In genomic region chr8:55026661-55027000, GRCm38 (mm10) we compare ENCODE assay signal across 17 mouse cellular contexts.
DNase-seq lines count a peak whose midpoint lies in the region; ATAC-seq lines count a peak whose summit lies in the region.
"Had no signal": no experiment of that assay in that cellular context is flagged by ENCODE, and none has a peak within 500 bp of the region (broad histone marks: within the 10 kb centered on the region; RNA-seq: fewer than 3 reads in every experiment).

No protein-coding gene starts in this region.

- H3K9me3 ChIP-seq in forebrain, embryonic 12.5 days: no peaks in the 10 kb centered on the region
- no peaks in the 10 kb centered on the region for H3K9me3 ChIP-seq in hindbrain, embryonic 14.5 days (ENCODE audit: control insufficient read depth, low read length)
- no peaks in the 10 kb centered on the region for H3K9me3 ChIP-seq in midbrain, embryonic 16.5 days (replicated peaks; ENCODE audit: control insufficient read depth, low read length, poor library complexity, severe bottlenecking)
- H3K9me3 ChIP-seq: embryonic facial prominence, embryonic 13.5 days; heart, embryonic 15.5 days had no signal

- peaks cover 5% of the 10 kb centered on the region for H3K4me1 ChIP-seq in forebrain, embryonic 12.5 days
- H3K4me1 ChIP-seq in hindbrain, embryonic 14.5 days (replicated peaks; ENCODE audit: control insufficient read depth, insufficient read depth, low read length): peaks cover 9% of the 10 kb centered on the region
- peaks cover 22% of the 10 kb centered on the region for H3K4me1 ChIP-seq in midbrain, embryonic 16.5 days (ENCODE audit: control insufficient read depth, insufficient read depth, low read length)
- H3K4me1 ChIP-seq: embryonic facial prominence, embryonic 13.5 days; heart, embryonic 15.5 days had no signal

- WGBS in forebrain, embryonic 12.5 days: 32% methylated on average over 2 of the region's 2 CpGs
- WGBS in hindbrain, embryonic 14.5 days: 37% methylated on average over 2 of the region's 2 CpGs
- 4% methylated on average over 2 of the region's 2 CpGs for WGBS in midbrain, embryonic 16.5 days

- peak overlapping the region; percentile 48 for H3K4me2 ChIP-seq in forebrain, embryonic 12.5 days
- H3K4me2 ChIP-seq in hindbrain, embryonic 14.5 days (replicated peaks): peak overlapping the region; percentile 41
- H3K4me2 ChIP-seq in midbrain, embryonic 16.5 days (ENCODE audit: low read length): peak overlapping the region; percentile 49
- H3K4me2 ChIP-seq: embryonic facial prominence, embryonic 13.5 days; heart, embryonic 15.5 days had no signal

- no peak overlapping the region for H3K9ac ChIP-seq in forebrain, embryonic 12.5 days
- H3K9ac ChIP-seq in hindbrain, embryonic 14.5 days: no peak overlapping the region
- H3K9ac ChIP-seq in midbrain, embryonic 16.5 days (ENCODE audit: low read depth, low read length): no peak overlapping the region
- H3K9ac ChIP-seq: embryonic facial prominence, embryonic 13.5 days; heart, embryonic 15.5 days had no signal

- H3K27ac ChIP-seq in forebrain, embryonic 12.5 days: peak overlapping the region; percentile 84
- H3K27ac ChIP-seq in hindbrain, embryonic 14.5 days: peak overlapping the region; percentile 84
- H3K27ac ChIP-seq in midbrain, embryonic 16.5 days (ENCODE audit: low read length): peak overlapping the region; percentile 91
- H3K27ac ChIP-seq: embryonic facial prominence, embryonic 13.5 days; heart, embryonic 15.5 days had no signal

- no peak overlapping the region for H3K4me3 ChIP-seq in forebrain, embryonic 12.5 days (replicated peaks)
- H3K4me3 ChIP-seq in hindbrain, embryonic 14.5 days (replicated peaks; ENCODE audit: low read length): no peak overlapping the region
- no peak overlapping the region for H3K4me3 ChIP-seq in midbrain, embryonic 16.5 days (ENCODE audit: low read depth, low read length)
- H3K4me3 ChIP-seq: embryonic facial prominence, embryonic 13.5 days; heart, embryonic 15.5 days had no signal

- peak; percentile 26 to 44 for DNase-seq in cerebellum, postnatal 25 days
- DNase-seq in cerebellum, adult 8-10 months: no peak
- DNase-seq in hindbrain, embryonic 14.5 days (ENCODE audit: low spot score): no peak
- no peak for DNase-seq in thymus, postnatal 0 days (ENCODE audit: low spot score)
- no peak for DNase-seq in spleen, postnatal 4 days (ENCODE audit: low spot score in 2 of 2)
- no peak for DNase-seq in heart, adult 18-20 months
- DNase-seq: adrenal gland, postnatal 10 days; B cell, adult 2 months; cerebellum, adult 11-12 months; kidney, adult 9 months; right cerebral cortex, postnatal 14 days; thymus, adult 2 months had no signal

- no peak for ATAC-seq in forebrain, embryonic 12.5 days (ENCODE audit: low FRiP score)
- ATAC-seq in hindbrain, embryonic 14.5 days (ENCODE audit: low FRiP score): no peak
- no peak for ATAC-seq in midbrain, embryonic 16.5 days
- ATAC-seq: lung, postnatal 0 days had no signal

- no peaks in the 10 kb centered on the region for H3K36me3 ChIP-seq in forebrain, embryonic 12.5 days (replicated peaks)
- H3K36me3 ChIP-seq in hindbrain, embryonic 14.5 days (replicated peaks; ENCODE audit: control insufficient read depth, insufficient read depth): no peaks in the 10 kb centered on the region
- no peaks in the 10 kb centered on the region for H3K36me3 ChIP-seq in midbrain, embryonic 16.5 days (ENCODE audit: control insufficient read depth, insufficient read depth, low read length)
- H3K36me3 ChIP-seq: embryonic facial prominence, embryonic 13.5 days; heart, embryonic 15.5 days had no signal

- H3K27me3 ChIP-seq in forebrain, embryonic 12.5 days: no peaks in the 10 kb centered on the region
- H3K27me3 ChIP-seq in hindbrain, embryonic 14.5 days (ENCODE audit: control insufficient read depth, insufficient read depth, low read length): no peaks in the 10 kb centered on the region
- no peaks in the 10 kb centered on the region for H3K27me3 ChIP-seq in midbrain, embryonic 16.5 days (ENCODE audit: control insufficient read depth, insufficient read depth, low read depth, low read length)
- H3K27me3 ChIP-seq: embryonic facial prominence, embryonic 13.5 days; heart, embryonic 15.5 days had no signal

Comparison
In these comparisons a context has a peak if more than half of its experiments do, and no peak if none do; other contexts are left out.
1. DNase-seq: peak in cerebellum, postnatal 25 days (2 of 2); none in cerebellum, adult 8-10 months (single experiment), hindbrain, embryonic 14.5 days (single experiment), thymus, postnatal 0 days (single experiment), spleen, postnatal 4 days (0 of 2) and heart, adult 18-20 months (0 of 2).
2. Peak in every context shown above with its lines, with median percentiles within 50 percentile points of each other: H3K27ac ChIP-seq and H3K4me2 ChIP-seq.